Mouse (Mus musculus) gastrocnemius, adult 2 months (tissue): ENCODE results near the gene Cd5l. TPM values are rescaled to one million over a fixed set of nuclear protein-coding genes. Genes with fewer than 3 reads are reported as not detected.
"Not testable (repeated sequence)": the region's sequence is repeated elsewhere in the genome, so short reads cannot be mapped to it uniquely, and the experiment has no call there.

ENCODE experiments used
- DNase-seq: peaks from one replicate; pipeline ENCODE4 v3.0.0; 2022
- H3K27ac ChIP-seq: fragments of 200-600 bp; 2 replicates; pipeline ENCODE4 v1.8.1; 2022; ENCODE audit warnings: mild to moderate bottlenecking
- H3K4me3 ChIP-seq: fragments of 200-600 bp; 2 replicates; pipeline ENCODE4 v1.8.1; 2022; ENCODE audit warnings: mild to moderate bottlenecking, moderate library complexity
- CTCF ChIP-seq: fragments of 200-600 bp; IDR thresholded peaks from 2 replicates; pipeline ENCODE4 v1.8.1; 2022; ENCODE audit warnings: antibody characterized with exemption, mild to moderate bottlenecking, moderate library complexity
- intact Hi-C: fragments of 180-260 bp; cut with DNase I; formaldehyde crosslinking; loops from one replicate; pipeline ENCODE4 v1.15.1; 2025
- long read RNA-seq, 2 experiments: library from polyadenylated mRNA; stranded (forward); transcript quantifications; one replicate each; pipeline ENCODE4 v2.0.0; 2021
- total RNA-seq, 2 experiments: library from RNA; stranded (reverse); gene quantifications; 2 replicates each; pipeline ENCODE4 v1.2.3; 2021

Gene Cd5l
- total RNA-seq, result not detected
- long read RNA-seq, experiment 1, result 0 reads
- long read RNA-seq, experiment 2, result 0 reads

- TF ChIP-seq CTCF, result no peak
- DNase-seq, result no peak
- H3K27ac ChIP-seq, result no peak within 1 kb of the TSS
- H3K4me3 ChIP-seq, result no peak within 1 kb of the TSS
- intact Hi-C loops, result no loop called here
Observed at GRCm38 (mm10) chr3:87357581-87357980, at the start of gene Cd5l. Cd5l (plus strand) TSS chr3:87357881.

GRCm38 (mm10) chr3:87309922-87310321 lies 47.8 kb upstream of the Cd5l start:
- Histone ChIP-seq H3K4me3 (no peak overlapping the region), H3K27ac (no peak overlapping the region)
- no peak for DNase-seq
- intact Hi-C loops, result no loop called here
- peak; percentile 24; the same call in 1 of the 2 replicates for TF ChIP-seq CTCF

- no peak for DNase-seq
- Histone ChIP-seq H3K4me3 (no peak overlapping the region), H3K27ac (no peak overlapping the region)
- intact Hi-C loops, result loop anchor here (5.0 kb wide), 1 partner anchor 180 kb away; no protein-coding TSS in a partner anchor
- TF ChIP-seq CTCF, result no peak
Observed at GRCm38 (mm10) chr3:87322557-87322956, 35.1 kb upstream of the Cd5l start.

GRCm38 (mm10) chr3:87323778-87324177 lies 33.9 kb upstream of the Cd5l start:
- Histone ChIP-seq H3K4me3 (no peak overlapping the region), H3K27ac (no peak overlapping the region)
- no peak for DNase-seq
- peak; percentile 47; the same call in 1 of the 2 replicates for TF ChIP-seq CTCF
- intact Hi-C loops, result loop anchor here (5.0 kb wide), 1 partner anchor 179 kb away; no protein-coding TSS in a partner anchor

- no peak for DNase-seq
- H3K27ac ChIP-seq, result no peak overlapping the region
- intact Hi-C loops, result no loop called here
- H3K4me3 ChIP-seq, result no peak overlapping the region
- TF ChIP-seq CTCF, result no peak
Observed at GRCm38 (mm10) chr3:87337899-87338298, 19.8 kb upstream of the Cd5l start.

- DNase-seq, intact Hi-C loops, H3K27ac ChIP-seq, H3K4me3 ChIP-seq: not testable (repeated sequence)
Observed at GRCm38 (mm10) chr3:87350992-87351391, 6.7 kb upstream of the Cd5l start.

- intact Hi-C loops, result no loop called here
- no peak overlapping the region for H3K4me3 ChIP-seq
- no peak for DNase-seq
- no peak overlapping the region for H3K27ac ChIP-seq
- no peak for TF ChIP-seq CTCF
Observed at GRCm38 (mm10) chr3:87359215-87359614, 1.5 kb downstream of the Cd5l start.

- H3K27ac ChIP-seq, result no peak overlapping the region
- TF ChIP-seq CTCF, result no peak
- intact Hi-C loops, result no loop called here
- no peak overlapping the region for H3K4me3 ChIP-seq
- DNase-seq, result no peak
Observed at GRCm38 (mm10) chr3:87360466-87360865, 2.8 kb downstream of the Cd5l start.

- DNase-seq, result no peak
- Histone ChIP-seq H3K4me3 (no peak overlapping the region), H3K27ac (no peak overlapping the region)
- intact Hi-C loops, result no loop called here
- TF ChIP-seq CTCF, result no peak
Observed at GRCm38 (mm10) chr3:87365691-87366090, 8.0 kb downstream of the Cd5l start.

GRCm38 (mm10) chr3:87367511-87367910 lies 9.8 kb downstream of the Cd5l start:
- TF ChIP-seq CTCF, result no peak

GRCm38 (mm10) chr3:87369181-87369580 lies 11.5 kb downstream of the Cd5l start:
- Histone ChIP-seq H3K27ac (no peak overlapping the region), H3K4me3 (no peak overlapping the region)
- no peak for TF ChIP-seq CTCF
- DNase-seq, result no peak
- intact Hi-C loops, result no loop called here

More at GRCm38 (mm10) chr3:87367511-87367910, 9.8 kb downstream of the Cd5l start:
- no peak overlapping the region for H3K4me3 ChIP-seq
- intact Hi-C loops, result no loop called here
- H3K27ac ChIP-seq, result no peak overlapping the region
- no peak for DNase-seq

GRCm38 (mm10) chr3:87376195-87377165 lies 18.8 kb downstream of the Cd5l start, which contains the start of gene Fcrl1:
Fcrl1 (plus strand) TSS chr3:87376387.
- no peak within 1 kb of the TSS for H3K4me3 ChIP-seq
- no peak for DNase-seq
- no peak within 1 kb of the TSS for H3K27ac ChIP-seq
- intact Hi-C loops, result no loop called here
- no peak for TF ChIP-seq CTCF

GRCm38 (mm10) chr3:87377228-87377627 lies 19.5 kb downstream of the Cd5l start:
- Histone ChIP-seq H3K4me3 (no peak overlapping the region), H3K27ac (no peak overlapping the region)
- TF ChIP-seq CTCF, result no peak
- intact Hi-C loops, result no loop called here
- DNase-seq, result no peak

GRCm38 (mm10) chr3:87377719-87378118 lies 20.0 kb downstream of the Cd5l start:
- no peak for DNase-seq
- Histone ChIP-seq H3K4me3 (no peak overlapping the region), H3K27ac (no peak overlapping the region)
- no peak for TF ChIP-seq CTCF
- intact Hi-C loops, result no loop called here

GRCm38 (mm10) chr3:87379641-87380315 lies 22.1 kb downstream of the Cd5l start:
- H3K27ac ChIP-seq, H3K4me3 ChIP-seq, intact Hi-C loops, DNase-seq: not testable (repeated sequence)
